Mouse (Mus musculus): ENCODE data around the gene Auts2.

GRCm38 (mm10) chr5:132380261-132380660, 162.9 kb downstream of the Auts2 start:
- TF ChIP-seq POLR2A (IDR thresholded peaks at IDR 0.05; ENCODE audit: insufficient read depth, low read depth, low read length) (no peak), CTCF (IDR thresholded peaks at IDR 0.05) (no peak), EP300 (IDR thresholded peaks at IDR 0.05; ENCODE audit: insufficient read depth, low read depth, low read length) (no peak)

Measured in heart, adult 2 months (tissue).